Mouse (Mus musculus): ENCODE data around the gene Cacng1.

- TF ChIP-seq ZNF384 (IDR thresholded peaks at IDR 0.05; ENCODE audit: low read depth, low read length), result no peak
- no peak for TF ChIP-seq CHD2 (IDR thresholded peaks at IDR 0.05; ENCODE audit: low read depth, low read length)
Observed at GRCm38 (mm10) chr11:107714368-107714767, 2.0 kb downstream of the Cacng1 start.

Data from ES-E14 (cell line).